Mouse (Mus musculus) hindbrain, embryonic 10.5 days (tissue): ENCODE data around the gene Angptl3. TPM values are rescaled to one million over a fixed set of nuclear protein-coding genes. Genes with fewer than 3 reads are reported as not detected.

ENCODE experiments used
- DNase-seq: peaks from one replicate; pipeline ENCODE4 v3.0.0-alpha.2; 2017; ENCODE audit warnings: low spot score
- H3K27ac ChIP-seq: fragments of 300-500 bp; sonication (generic); 2 replicates; pipeline ENCODE4 v1.5.1; 2016; ENCODE audit warnings: mild to moderate bottlenecking, moderate library complexity
- H3K27me3 ChIP-seq: fragments of 300-500 bp; sonication (generic); 2 replicates; pipeline ENCODE4 v1.6.1; 2016; ENCODE audit warnings: mild to moderate bottlenecking; ENCODE audit not compliant: poor library complexity, insufficient read depth, severe bottlenecking
- H3K36me3 ChIP-seq: fragments of 300-500 bp; sonication (generic); 2 replicates; pipeline ENCODE4 v1.6.1; 2016; ENCODE audit warnings: mild to moderate bottlenecking, moderate library complexity
- H3K4me1 ChIP-seq: fragments of 300-500 bp; sonication (generic); replicated peaks from 2 replicates; pipeline ENCODE4 v1.6.1; 2016; ENCODE audit warnings: mild to moderate bottlenecking
- H3K4me3 ChIP-seq: fragments of 300-500 bp; sonication (generic); 2 replicates; pipeline ENCODE4 v1.5.1; 2016; ENCODE audit warnings: mild to moderate bottlenecking, moderate library complexity
- H3K9me3 ChIP-seq: fragments of 300-500 bp; sonication (generic); 2 replicates; pipeline ENCODE4 v1.6.1; 2016; ENCODE audit warnings: mild to moderate bottlenecking, moderate library complexity
- WGBS: fragments of 180-500 bp; shearing (Covaris S2); methylation state at CpG from one replicate; pipeline ENCODE4 v1.1.7; 2016; 5-methylcytosine and 5-hydroxymethylcytosine counted together
- polyA plus RNA-seq: library from polyadenylated mRNA; unstranded; fragments of >200 nt; fragmentation: Nextera tagmentation; extraction: Ambion mirVana; gene quantifications from 2 replicates; pipeline ENCODE4 v1.2.1, GENCODE M21; 2016

Angptl3 gene
- polyA plus RNA-seq, 1 experiment from 2014 or later, result 0.94 TPM

DNA sequence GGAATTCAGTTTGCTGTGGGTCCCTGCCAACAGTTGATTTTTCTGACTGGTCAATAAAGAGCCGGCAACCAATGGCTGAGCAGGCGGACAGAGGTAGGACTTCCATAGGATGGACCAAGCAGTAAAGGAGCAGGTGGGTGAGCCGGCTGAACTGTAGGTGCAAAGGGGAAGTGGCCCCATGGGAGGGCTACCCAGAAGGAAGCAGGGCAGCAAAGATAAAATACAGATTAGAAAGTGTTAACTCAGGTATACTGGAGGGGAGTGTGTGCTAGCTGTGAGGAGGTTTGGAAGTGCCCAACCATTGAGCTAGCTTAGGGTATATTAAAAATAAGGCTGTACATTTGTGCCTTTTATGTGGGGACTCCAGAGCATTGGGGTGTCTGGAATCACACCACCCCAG, 47.3 kb downstream of the Angptl3 start:
- no peak for DNase-seq
- Histone ChIP-seq H3K27ac (no peak overlapping the region), H3K9me3 (no peaks in the 10 kb centered on the region), H3K4me1 (no peaks in the 10 kb centered on the region), H3K36me3 (peaks cover 74% of the 10 kb centered on the region), H3K27me3 (no peaks in the 10 kb centered on the region), H3K4me3 (no peak overlapping the region)
- whole genome bisulfite sequencing, result 90% methylated on average over 3 of the region's 3 CpGs

- H3K27ac ChIP-seq, result no peak overlapping the region
- no peaks in the 10 kb centered on the region for H3K27me3 ChIP-seq
- DNase-seq, result no peak
- no peaks in the 10 kb centered on the region for H3K4me1 ChIP-seq
- WGBS, result 87% methylated on average over 1 of the region's 1 CpGs
- H3K4me3 ChIP-seq, result no peak overlapping the region
- no peaks in the 10 kb centered on the region for H3K9me3 ChIP-seq
- H3K36me3 ChIP-seq, result peaks cover 58% of the 10 kb centered on the region
Observed at GRCm38 (mm10) chr4:99081169-99081568, 50.4 kb downstream of the Angptl3 start.

GRCm38 (mm10) chr4:99083862-99084261, 53.1 kb downstream of the Angptl3 start:
- no peak for DNase-seq
- H3K27ac ChIP-seq, result no peak overlapping the region
- peaks cover 59% of the 10 kb centered on the region for H3K36me3 ChIP-seq
- no peaks in the 10 kb centered on the region for H3K9me3 ChIP-seq
- WGBS, result 91% methylated on average over 3 of the region's 3 CpGs
- H3K4me1 ChIP-seq, result no peaks in the 10 kb centered on the region
- H3K4me3 ChIP-seq, result no peak overlapping the region
- H3K27me3 ChIP-seq, result no peaks in the 10 kb centered on the region

DNA sequence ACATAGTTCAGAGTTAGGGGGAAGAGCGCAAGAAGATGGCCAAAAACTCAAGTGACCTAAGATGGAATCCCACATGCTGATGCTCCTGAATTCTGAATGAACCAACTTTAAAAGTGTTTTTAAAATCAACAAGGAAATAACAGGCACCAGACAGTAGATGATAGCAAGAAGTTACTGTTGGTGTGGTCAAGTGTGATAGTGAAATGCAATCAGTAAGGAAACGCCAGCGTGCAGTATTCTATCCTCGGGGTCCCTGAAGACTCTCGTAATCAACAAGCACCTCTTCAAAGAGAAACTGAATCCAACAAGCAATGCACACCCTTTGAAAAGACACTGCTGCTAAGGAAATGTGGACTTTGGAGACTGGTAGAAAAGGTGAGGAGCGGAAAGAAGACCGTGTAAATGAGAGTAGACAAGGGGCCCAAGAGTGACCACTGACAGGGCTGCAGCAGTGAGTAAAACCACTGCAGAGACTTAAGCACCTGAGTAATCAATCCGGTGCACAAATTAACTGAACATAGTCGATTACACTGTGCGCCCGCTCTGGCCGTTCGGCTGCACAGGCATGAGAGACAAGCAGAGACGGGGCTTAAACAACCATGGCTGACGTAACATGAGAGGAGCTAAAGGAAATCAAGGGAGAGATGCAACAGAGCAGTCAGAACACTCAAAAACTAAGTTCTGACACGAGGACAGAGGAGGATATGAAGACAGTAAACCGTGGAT, 57.2 kb downstream of the Angptl3 start:
- Histone ChIP-seq H3K36me3 (peaks cover 47% of the 10 kb centered on the region), H3K27me3 (no peaks in the 10 kb centered on the region), H3K4me1 (0 out of 2 replicates have a peak, but pooled peaks cover under 1% of the 10 kb centered on the region), H3K27ac (no peak overlapping the region), H3K9me3 (no peaks in the 10 kb centered on the region), H3K4me3 (no peak overlapping the region)
- no peak for DNase-seq
- 92% methylated on average over 17 of the region's 17 CpGs for WGBS

GRCm38 (mm10) chr4:99091151-99091701, 60.5 kb downstream of the Angptl3 start:
- H3K4me1 ChIP-seq, result peaks cover 6% of the 10 kb centered on the region; the same call in 1 of the 2 replicates
- DNase-seq, result no peak
- H3K36me3 ChIP-seq, result peaks cover 42% of the 10 kb centered on the region
- no peak overlapping the region for H3K27ac ChIP-seq
- no peaks in the 10 kb centered on the region for H3K9me3 ChIP-seq
- no peaks in the 10 kb centered on the region for H3K27me3 ChIP-seq
- H3K4me3 ChIP-seq, result no peak overlapping the region
- WGBS, result 66% methylated on average over 3 of the region's 3 CpGs

DNA sequence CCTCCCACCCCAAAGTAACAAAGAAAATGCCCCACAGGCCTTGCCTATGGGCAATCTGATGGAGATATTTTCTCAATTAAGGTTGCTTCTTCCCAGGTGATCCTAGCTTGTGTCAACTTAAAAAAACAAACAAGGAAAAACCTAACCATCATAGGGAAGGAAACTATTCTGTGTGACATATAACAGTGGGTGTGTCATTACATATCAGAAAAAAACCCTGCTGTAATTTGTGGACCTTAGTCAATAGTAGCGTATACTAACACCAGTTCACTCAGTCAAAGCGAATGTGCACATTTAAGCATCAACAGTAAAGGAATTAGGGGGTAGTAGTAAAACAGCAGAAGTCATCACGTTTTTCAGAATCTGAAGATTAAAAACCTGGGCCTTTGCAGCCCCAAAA, 61.0 kb downstream of the Angptl3 start:
- peaks cover 37% of the 10 kb centered on the region for H3K36me3 ChIP-seq
- peaks cover 6% of the 10 kb centered on the region; the same call in 1 of the 2 replicates for H3K4me1 ChIP-seq
- DNase-seq, result no peak
- H3K27ac ChIP-seq, result no peak overlapping the region
- no peak overlapping the region for H3K4me3 ChIP-seq
- H3K9me3 ChIP-seq, result no peaks in the 10 kb centered on the region
- WGBS, result 87% methylated on average over 3 of the region's 3 CpGs
- H3K27me3 ChIP-seq, result no peaks in the 10 kb centered on the region

Other genes with a start within 250 kb of the Angptl3 start
- 0.90 and 1.1 TPM in 2 replicates for gene Kank4, start 213.4 kb upstream of the Angptl3 start, polyA plus RNA-seq
- not detected in 2 replicates for gene I0C0044D17Rik, start 207.1 kb upstream of the Angptl3 start, polyA plus RNA-seq
- 71.1 and 102 TPM in 2 replicates for gene Usp1, start 107.1 kb upstream of the Angptl3 start, polyA plus RNA-seq
- 74.6 TPM in 2 replicates for gene Dock7, start 90.0 kb downstream of the Angptl3 start, polyA plus RNA-seq
- gene Atg4c, start 163.0 kb downstream of the Angptl3 start, polyA plus RNA-seq, result 11.8 and 13.0 TPM in 2 replicates